Mouse (Mus musculus) duodenum, adult 2 months (tissue): ENCODE data around the gene Mks1. TPM values are rescaled to one million over a fixed set of nuclear protein-coding genes. Genes with fewer than 3 reads are reported as not detected.

Source experiments
- polyA plus RNA-seq: library from polyadenylated mRNA; depleted of rRNA; stranded (reverse); fragments of >200 nt; gene quantifications from 2 replicates; pipeline ENCODE4 v1.2.3, GENCODE M21; 2012; ENCODE audit warnings: low replicate concordance; rRNA removed

Mks1 gene
- polyA plus RNA-seq: 4.1 and 6.1 TPM in 2 replicates

GRCm38 (mm10) chr11:87852690-87853596 is at the start of gene Mks1:
Gene Mks1, plus strand, starts transcription at chr11:87853215.

GRCm38 (mm10) chr11:87828239-87828900 is 24.6 kb upstream of the Mks1 start, which contains the start of gene Lpo:
Gene Lpo, minus strand, starts transcription at chr11:87828289.

GRCm38 (mm10) chr11:87875436-87875835 is 22.4 kb downstream of the Mks1 start, which contains the start of gene Epx:
Gene Epx, minus strand, starts transcription at chr11:87875536.

GRCm38 (mm10) chr11:87892168-87892567 is 39.2 kb downstream of the Mks1 start, which contains the start of gene Olfr462:
Gene Olfr462, minus strand, starts transcription at chr11:87892268.

GRCm38 (mm10) chr11:87897287-87897686 is 44.3 kb downstream of the Mks1 start, which contains the start of gene Olfr463:
Gene Olfr463, minus strand, starts transcription at chr11:87897387.

Other genes starting within 250 kb of the Mks1 start
- 0.11 and 0.15 TPM in 2 replicates for gene Hsf5, start 236.1 kb upstream of the Mks1 start, polyA plus RNA-seq
- 16.6 and 48.5 TPM in 2 replicates for gene Rnf43, start 190.5 kb upstream of the Mks1 start, polyA plus RNA-seq
- 15.9 and 24.2 TPM in 2 replicates for gene Supt4a, start 115.7 kb upstream of the Mks1 start, polyA plus RNA-seq
- 0.78 and 0.87 TPM in 2 replicates for gene Tspoap1, start 92.7 kb upstream of the Mks1 start, polyA plus RNA-seq
- gene Mpo, start 59.6 kb upstream of the Mks1 start, polyA plus RNA-seq: 0.04 TPM in 2 replicates
- 0.06 and 1.3 TPM in 2 replicates for gene Lpo, start 24.9 kb upstream of the Mks1 start, polyA plus RNA-seq
- not detected in 2 replicates for gene Epx, start 22.3 kb downstream of the Mks1 start, polyA plus RNA-seq
- gene Olfr462, start 39.1 kb downstream of the Mks1 start, polyA plus RNA-seq: not detected in 2 replicates
- gene Olfr463, start 44.2 kb downstream of the Mks1 start, polyA plus RNA-seq: not detected in 2 replicates
- gene Olfr464, start 67.8 kb downstream of the Mks1 start, polyA plus RNA-seq: not detected in 2 replicates
- 84.7 and 172 TPM in 2 replicates for gene Dynll2, start 134.3 kb downstream of the Mks1 start, polyA plus RNA-seq
- 76.0 and 99.0 TPM in 2 replicates for gene Srsf1, start 194.2 kb downstream of the Mks1 start, polyA plus RNA-seq
- gene Vezf1, start 215.1 kb downstream of the Mks1 start, polyA plus RNA-seq: 5.9 and 7.4 TPM in 2 replicates
- gene Cuedc1, start 244.8 kb downstream of the Mks1 start, polyA plus RNA-seq: 15.1 and 23.7 TPM in 2 replicates